Mouse (Mus musculus) olfactory bulb, adult 2 months (tissue): ENCODE measurements around the gene Rpl18a.

Source experiments
- CTCF ChIP-seq: fragments of 200-500 bp; IDR thresholded peaks from 2 replicates; pipeline ENCODE4 v1.5.1; 2012; ENCODE audit warnings: low read depth, mild to moderate bottlenecking, low read length, moderate library complexity; ENCODE audit not compliant: insufficient read depth
- POLR2A ChIP-seq: fragments of 200-500 bp; IDR thresholded peaks from 2 replicates; pipeline ENCODE4 v1.6.1; 2012; ENCODE audit warnings: mild to moderate bottlenecking, low read depth, low read length, moderate library complexity; ENCODE audit not compliant: insufficient read depth

GRCm38 (mm10) chr8:70911596-70911995 is 14.4 kb upstream of the Rpl18a start:
- TF ChIP-seq CTCF (no peak), POLR2A (no peak)
